Mouse (Mus musculus) intestine, embryonic 16.5 days (tissue): ENCODE data around the gene Vmn1r74. TPM values are rescaled to one million over a fixed set of nuclear protein-coding genes. Genes with fewer than 3 reads are reported as not detected.
"Not testable (repeated sequence)": the region's sequence is repeated elsewhere in the genome, so short reads cannot be mapped to it uniquely, and the experiment has no call there.

Experiments
- ATAC-seq: fragments of 200-750 bp; cut with Nextera tagmentation; 2 replicates; pipeline ENCODE4 v1.8.0; 2017; ENCODE audit warnings: moderate TSS enrichment, moderate library complexity
- H3K27ac ChIP-seq: fragments of 300-500 bp; sonication (generic); 2 replicates; pipeline ENCODE4 v1.5.1; 2014; ENCODE audit warnings: mild to moderate bottlenecking, low read length
- H3K27me3 ChIP-seq: fragments of 300-500 bp; sonication (generic); replicated peaks from 2 replicates; pipeline ENCODE4 v1.6.1; 2014; ENCODE audit warnings: low read length, control low read depth, mixed read lengths; ENCODE audit not compliant: control insufficient read depth, insufficient read depth
- H3K36me3 ChIP-seq: fragments of 300-500 bp; sonication (generic); 2 replicates; pipeline ENCODE4 v1.6.1; 2014; ENCODE audit warnings: low read length, control low read depth; ENCODE audit not compliant: control insufficient read depth, insufficient read depth
- H3K4me1 ChIP-seq: fragments of 300-500 bp; sonication (generic); 2 replicates; pipeline ENCODE4 v1.6.1; 2014; ENCODE audit warnings: low read length, control low read depth, mixed read lengths; ENCODE audit not compliant: control insufficient read depth, insufficient read depth
- H3K4me2 ChIP-seq: fragments of 300-500 bp; sonication (generic); 2 replicates; pipeline ENCODE4 v1.6.1; 2014; ENCODE audit warnings: low read depth, low read length, control low read depth
- H3K4me3 ChIP-seq: fragments of 300-500 bp; sonication (generic); 2 replicates; pipeline ENCODE4 v1.5.1; 2014; ENCODE audit warnings: mild to moderate bottlenecking, low read length
- H3K9ac ChIP-seq: fragments of 300-500 bp; sonication (generic); 2 replicates; pipeline ENCODE4 v1.6.1; 2014; ENCODE audit warnings: low read depth, low read length
- H3K9me3 ChIP-seq: fragments of 300-500 bp; sonication (generic); 2 replicates; pipeline ENCODE4 v1.6.1; 2016; ENCODE audit warnings: low read length, control low read depth; ENCODE audit not compliant: control insufficient read depth
- WGBS: fragments of 180-500 bp; shearing (Covaris S2); extraction: QIAGEN DNeasy Blood & Tissue Kit; methylation state at CpG from one replicate; pipeline ENCODE4 v1.1.7; 2014; 5-methylcytosine and 5-hydroxymethylcytosine counted together
- polyA plus RNA-seq: library from polyadenylated mRNA; unstranded; fragments of >200 nt; fragmentation: Nextera tagmentation; extraction: Ambion mirVana; gene quantifications from 2 replicates; pipeline ENCODE4 v1.2.1, GENCODE M21; 2015

Gene Vmn1r74
- not detected in 2 replicates for polyA plus RNA-seq

- Histone ChIP-seq H3K4me1 (no peaks in the 10 kb centered on the region), H3K27me3 (no peaks in the 10 kb centered on the region), H3K36me3 (no peaks in the 10 kb centered on the region), H3K9me3 (peaks cover 8% of the 10 kb centered on the region), H3K4me2 (no peak within 1 kb of the TSS), H3K27ac (no peak within 1 kb of the TSS), H3K9ac (no peak within 1 kb of the TSS), H3K4me3 (no peak within 1 kb of the TSS)
- ATAC-seq = no peak
- WGBS = 85% methylated on average over 2 of the region's 2 CpGs
Observed at GRCm38 (mm10) chr7:11833680-11834079, at the start of gene Vmn1r74. Gene Vmn1r74 (plus strand): TSS chr7:11833980.

- no peak overlapping the region for H3K9ac ChIP-seq
- H3K9me3 ChIP-seq = 0 out of 2 replicates have a peak, but pooled peaks cover 5% of the 10 kb centered on the region
- H3K27ac ChIP-seq = no peak overlapping the region
- H3K4me1 ChIP-seq = no peaks in the 10 kb centered on the region
- ATAC-seq = no peak
- H3K4me2 ChIP-seq = no peak overlapping the region
- H3K4me3 ChIP-seq = no peak overlapping the region
- H3K27me3 ChIP-seq = no peaks in the 10 kb centered on the region
- H3K36me3 ChIP-seq = no peaks in the 10 kb centered on the region
Observed at GRCm38 (mm10) chr7:11813751-11814150, 20.0 kb upstream of the Vmn1r74 start.

- no peak for ATAC-seq
- no peak overlapping the region for H3K4me2 ChIP-seq
- no peaks in the 10 kb centered on the region for H3K36me3 ChIP-seq
- H3K27me3 ChIP-seq = no peaks in the 10 kb centered on the region
- H3K4me1 ChIP-seq = no peaks in the 10 kb centered on the region
- no peak overlapping the region for H3K27ac ChIP-seq
- peaks cover 12% of the 10 kb centered on the region for H3K9me3 ChIP-seq
- H3K9ac ChIP-seq = no peak overlapping the region
- WGBS = 94% methylated on average over 1 of the region's 1 CpGs
- no peak overlapping the region for H3K4me3 ChIP-seq
Observed at GRCm38 (mm10) chr7:11822166-11822565, 11.6 kb upstream of the Vmn1r74 start.

- ATAC-seq, H3K27ac ChIP-seq, H3K9ac ChIP-seq, H3K36me3 ChIP-seq, H3K4me3 ChIP-seq, H3K27me3 ChIP-seq, H3K4me1 ChIP-seq, H3K4me2 ChIP-seq: not testable (repeated sequence)
- 88% methylated on average over 9 of the region's 9 CpGs for WGBS
- peaks cover 12% of the 10 kb centered on the region for H3K9me3 ChIP-seq
Observed at GRCm38 (mm10) chr7:11823246-11823645, 10.5 kb upstream of the Vmn1r74 start.

- Histone ChIP-seq H3K27ac (no peak within 1 kb of the TSS), H3K9ac (no peak within 1 kb of the TSS)
- ATAC-seq = no peak
Observed at GRCm38 (mm10) chr7:11874330-11874729, 40.5 kb downstream of the Vmn1r74 start, which contains the start of gene Vmn1r75. Gene Vmn1r75 (plus strand): TSS chr7:11874630.

More at GRCm38 (mm10) chr7:11874330-11874729, 40.5 kb downstream of the Vmn1r74 start, which contains the start of gene Vmn1r75:
- peaks cover 6% of the 10 kb centered on the region; the same call in 1 of the 2 replicates for H3K9me3 ChIP-seq
- no peak within 1 kb of the TSS for H3K4me2 ChIP-seq
- no peaks in the 10 kb centered on the region for H3K27me3 ChIP-seq
- no peaks in the 10 kb centered on the region for H3K36me3 ChIP-seq
- no peak within 1 kb of the TSS for H3K4me3 ChIP-seq
- no peaks in the 10 kb centered on the region for H3K4me1 ChIP-seq

Other genes with a start within 250 kb of the Vmn1r74 start
- not detected in 2 replicates for gene Zscan4-ps3, start 224.7 kb upstream of the Vmn1r74 start, polyA plus RNA-seq
- not detected in 2 replicates for gene Vmn1r72, start 153.8 kb upstream of the Vmn1r74 start, polyA plus RNA-seq
- not detected in 2 replicates for gene Vmn1r73, start 103.7 kb upstream of the Vmn1r74 start, polyA plus RNA-seq
- not detected in 2 replicates for gene Vmn1r75, start 40.6 kb downstream of the Vmn1r74 start, polyA plus RNA-seq
- gene Vmn1r76, start 104.2 kb downstream of the Vmn1r74 start, polyA plus RNA-seq = not detected in 2 replicates
- gene Vmn1r77, start 202.8 kb downstream of the Vmn1r74 start, polyA plus RNA-seq = not detected in 2 replicates